Mouse (Mus musculus) heart, adult 2 months (tissue): Measurements from ENCODE around the gene Socs7. TPM values are rescaled to one million over a fixed set of nuclear protein-coding genes. Genes with fewer than 3 reads are reported as not detected.
"Not testable (repeated sequence)": the region's sequence is repeated elsewhere in the genome, so short reads cannot be mapped to it uniquely, and the experiment has no call there.

Experiments used
- DNase-seq, 2 experiments: peaks; one replicate each; pipeline ENCODE4 v3.0.0; 2021
- H3K27ac ChIP-seq: fragments of 200-600 bp; 2 replicates; pipeline ENCODE4 v1.8.1; 2022
- H3K27me3 ChIP-seq: fragments of 200-500 bp; 2 replicates; pipeline ENCODE4 v1.6.1; 2012; ENCODE audit warnings: mild to moderate bottlenecking, low read length, inconsistent platforms, mixed read lengths; ENCODE audit not compliant: control insufficient read depth, insufficient read depth
- H3K36me3 ChIP-seq: fragments of 200-500 bp; 2 replicates; pipeline ENCODE4 v1.6.1; 2012; ENCODE audit warnings: low read length, inconsistent platforms; ENCODE audit not compliant: control insufficient read depth, insufficient read depth
- H3K4me1 ChIP-seq: fragments of 200-500 bp; 2 replicates; pipeline ENCODE4 v1.6.1; 2011; ENCODE audit warnings: low read length; ENCODE audit not compliant: control insufficient read depth, insufficient read depth
- H3K4me3 ChIP-seq: fragments of 200-600 bp; 2 replicates; pipeline ENCODE4 v1.8.1; 2022
- H3K79me2 ChIP-seq: fragments of 200-500 bp; replicated peaks from 2 replicates; pipeline ENCODE4 v1.6.1; 2012; ENCODE audit warnings: mild to moderate bottlenecking, inconsistent platforms, low read length, moderate library complexity, mixed read lengths; ENCODE audit not compliant: control insufficient read depth, insufficient read depth
- H3K9ac ChIP-seq: fragments of 200-500 bp; 2 replicates; pipeline ENCODE4 v1.6.1; 2012; ENCODE audit warnings: low read depth, mild to moderate bottlenecking, control low read depth, inconsistent platforms, low read length, mixed read lengths
- CTCF ChIP-seq: fragments of 200-600 bp; IDR thresholded peaks from 2 replicates; pipeline ENCODE4 v1.8.1; 2022; ENCODE audit warnings: antibody characterized with exemption, mild to moderate bottlenecking, moderate library complexity
- EP300 ChIP-seq: fragments of 200-500 bp; IDR thresholded peaks from 2 replicates; pipeline ENCODE4 v1.6.1; 2011; ENCODE audit warnings: low read depth, low read length, control low read depth; ENCODE audit not compliant: insufficient read depth
- POLR2A ChIP-seq: fragments of 200-500 bp; IDR thresholded peaks from 2 replicates; pipeline ENCODE4 v1.6.1; 2011; ENCODE audit warnings: mild to moderate bottlenecking, low read depth, low read length, control low read depth; ENCODE audit not compliant: insufficient read depth
- WGBS: fragments of 180-500 bp; shearing (Covaris S2); methylation state at CpG from one replicate; pipeline ENCODE4 v1.1.7; 2018; 5-methylcytosine and 5-hydroxymethylcytosine counted together
- intact Hi-C: fragments of 180-260 bp; cut with DNase I; formaldehyde crosslinking; loops from one replicate; pipeline ENCODE4 v1.15.1; 2025
- long read RNA-seq: library from polyadenylated mRNA; stranded (forward); transcript quantifications from one replicate; pipeline ENCODE4 v2.0.0, GENCODE M21; 2021
- polyA plus RNA-seq: library from polyadenylated mRNA; depleted of rRNA; stranded (reverse); fragments of >200 nt; gene quantifications from 2 replicates; pipeline ENCODE4 v1.2.3, GENCODE M21; 2012; rRNA removed
- total RNA-seq, 2 experiments: library from RNA; stranded (reverse); gene quantifications; 2 replicates each; pipeline ENCODE4 v1.2.3; 2021

The Socs7 gene
- total RNA-seq (10 to 100 TPM; 21.4 to 22.8 TPM), polyA plus RNA-seq (8.9 and 18.6 TPM in 2 replicates)
- long read RNA-seq, full-length matches to known transcripts, result 1 of 6 reads
- long read RNA-seq, partial matches to known transcripts, result 2 of 6 reads
- long read RNA-seq, other reads (novel, unspliced or antisense), result 3 of 6 reads

- H3K4me1 ChIP-seq, result peaks cover 8% of the 10 kb centered on the region
- H3K27ac ChIP-seq, result peak within 1 kb of the TSS; percentile 91
- peak; percentile 96 to 98 for DNase-seq
- TF ChIP-seq CTCF (no peak), POLR2A (peak; percentile 74), EP300 (no peak)
- peaks cover 3% of the 10 kb centered on the region for H3K79me2 ChIP-seq
- H3K27me3 ChIP-seq, result no peaks in the 10 kb centered on the region
- peak within 1 kb of the TSS; percentile 100 for H3K9ac ChIP-seq
- intact Hi-C loops, result loop anchor here (1.0 kb wide), 1 partner anchor 38 kb away; no protein-coding TSS in a partner anchor
- WGBS, result under 1% methylated on average over 21 of the region's 81 CpGs
- peak within 1 kb of the TSS; percentile 95 for H3K4me3 ChIP-seq
- peaks cover 8% of the 10 kb centered on the region for H3K36me3 ChIP-seq
Measured at GRCm38 (mm10) chr11:97361948-97362648, at the start of gene Socs7. Socs7 (plus strand) TSS chr11:97362551.

- not testable (repeated sequence) for H3K36me3 ChIP-seq, DNase-seq, H3K27ac ChIP-seq, H3K79me2 ChIP-seq, H3K4me3 ChIP-seq, H3K4me1 ChIP-seq, H3K27me3 ChIP-seq, H3K9ac ChIP-seq
- intact Hi-C loops, result loop anchor here (5.0 kb wide), 1 partner anchor 126 kb away; the partner anchor contains the start of gene Kpnb1
- 100% methylated on average over 1 of the region's 1 CpGs for WGBS
Measured at GRCm38 (mm10) chr11:97312871-97313270, 49.5 kb upstream of the Socs7 start.

- TF ChIP-seq EP300, result no peak
- no peak for TF ChIP-seq POLR2A
- peak; percentile 50 for TF ChIP-seq CTCF
- intact Hi-C loops, result loop anchor here (5.0 kb wide), 1 partner anchor 127 kb away; the partner anchor contains the start of gene Kpnb1
- Histone ChIP-seq H3K36me3 (no peaks in the 10 kb centered on the region; the same call in 1 of the 2 replicates), H3K79me2 (no peaks in the 10 kb centered on the region), H3K27ac (no peak overlapping the region), H3K9ac (no peak overlapping the region), H3K27me3 (no peaks in the 10 kb centered on the region), H3K4me3 (no peak overlapping the region), H3K4me1 (no peaks in the 10 kb centered on the region; the same call in 1 of the 2 replicates)
- WGBS, result 92% methylated on average over 3 of the region's 3 CpGs
- no peak for DNase-seq
Measured at GRCm38 (mm10) chr11:97314110-97314509, 48.2 kb upstream of the Socs7 start.

- intact Hi-C loops, result loop anchor here (1.0 to 5.0 kb wide), 2 partner anchors 34 to 128 kb away; partner anchors contain the start of gene Kpnb1
- TF ChIP-seq POLR2A, result no peak
- no peak for TF ChIP-seq EP300
- no peak for TF ChIP-seq CTCF
- H3K27me3 ChIP-seq, result no peaks in the 10 kb centered on the region
- H3K4me3 ChIP-seq, result peak overlapping the region; percentile 46
- no peak overlapping the region for H3K9ac ChIP-seq
- DNase-seq, result no peak
- no peaks in the 10 kb centered on the region; the same call in 1 of the 2 replicates for H3K36me3 ChIP-seq
- H3K4me1 ChIP-seq, result no peaks in the 10 kb centered on the region; the same call in 1 of the 2 replicates
- WGBS, result 37% methylated on average over 8 of the region's 8 CpGs
- H3K27ac ChIP-seq, result peak overlapping the region; percentile 84
- H3K79me2 ChIP-seq, result no peaks in the 10 kb centered on the region
Measured at GRCm38 (mm10) chr11:97314751-97315503, 47.4 kb upstream of the Socs7 start.

GRCm38 (mm10) chr11:97315504-97316503 lies 46.5 kb upstream of the Socs7 start, which contains the start of gene Mrpl45:
Mrpl45 (plus strand) TSS chr11:97315716.
- Histone ChIP-seq H3K4me1 (no peaks in the 10 kb centered on the region; the same call in 1 of the 2 replicates), H3K27ac (peak within 1 kb of the TSS; percentile 84), H3K9ac (peak within 1 kb of the TSS; percentile 62), H3K4me3 (peak within 1 kb of the TSS; percentile 71), H3K36me3 (no peaks in the 10 kb centered on the region; the same call in 1 of the 2 replicates), H3K27me3 (no peaks in the 10 kb centered on the region), H3K79me2 (no peaks in the 10 kb centered on the region)
- intact Hi-C loops, result loop anchor here (1.0 kb wide), 1 partner anchor 35 kb away; no protein-coding TSS in a partner anchor
- WGBS, result under 1% methylated on average over 50 of the region's 50 CpGs
- TF ChIP-seq CTCF, result peak; percentile 3; the same call in 1 of the 2 replicates
- peak; percentile 83 for TF ChIP-seq POLR2A
- TF ChIP-seq EP300, result 0 out of 2 replicates have a peak, but pooled peaks have one; percentile 19
- peak; percentile 99 to 100 for DNase-seq
